In the genomic region with DNA sequence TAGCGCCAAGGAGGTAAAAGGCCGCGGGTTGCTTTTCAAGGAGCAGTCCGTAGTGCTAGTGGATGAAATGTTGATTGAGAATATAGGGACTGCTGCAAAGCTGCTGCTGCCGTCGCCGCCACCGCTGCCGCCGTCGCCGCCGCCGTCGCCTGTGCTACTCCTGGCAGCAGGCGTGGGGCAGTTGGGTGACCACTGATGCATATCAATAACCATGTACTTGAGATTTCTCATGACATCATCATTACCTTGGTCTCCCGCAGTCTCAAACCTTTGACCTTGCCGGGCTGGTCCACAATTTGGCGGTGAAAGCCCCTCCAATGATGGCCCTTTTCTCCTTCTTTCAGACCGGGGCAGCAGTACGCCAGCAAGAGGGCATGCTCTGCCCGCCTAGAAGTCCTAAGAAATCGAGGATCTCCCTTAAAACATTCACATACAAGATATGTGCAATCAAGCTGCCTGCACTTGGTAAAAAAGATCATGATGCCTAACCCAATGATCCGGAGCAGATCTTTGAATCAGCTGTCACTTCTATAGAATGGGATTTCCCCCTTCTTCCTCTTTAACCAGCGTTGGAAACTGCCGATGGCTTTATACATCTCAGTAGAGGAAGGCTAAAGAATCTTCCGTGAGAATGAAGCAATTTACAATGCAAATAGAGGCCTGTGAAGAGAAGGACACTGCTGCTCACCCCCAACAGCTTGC, we compare ENCODE assay signal across 8 mouse cellular contexts.
DNase-seq lines count a peak whose midpoint lies in the region; ATAC-seq lines count a peak whose summit lies in the region.

No protein-coding gene starts in this region.

- no peaks in the 10 kb centered on the region for H3K36me3 ChIP-seq in heart, embryonic 16.5 days (ENCODE audit: control insufficient read depth, insufficient read depth)
- no peaks in the 10 kb centered on the region for H3K36me3 ChIP-seq in embryonic facial prominence, embryonic 14.5 days (ENCODE audit: control insufficient read depth, insufficient read depth, low read length)
- H3K36me3 ChIP-seq in limb, embryonic 13.5 days, result no peaks in the 10 kb centered on the region
- H3K36me3 ChIP-seq in stomach, embryonic 15.5 days, result no peaks in the 10 kb centered on the region

- no peak overlapping the region for H3K27ac ChIP-seq in heart, embryonic 16.5 days (ENCODE audit: low read length)
- H3K27ac ChIP-seq in embryonic facial prominence, embryonic 14.5 days (replicated peaks; ENCODE audit: low read depth, low read length), result no peak overlapping the region; the same call in 1 of the 2 replicates
- no peak overlapping the region for H3K27ac ChIP-seq in limb, embryonic 13.5 days
- H3K27ac ChIP-seq in stomach, embryonic 15.5 days, result no peak overlapping the region

- no peaks in the 10 kb centered on the region for H3K9me3 ChIP-seq in heart, embryonic 16.5 days (replicated peaks; ENCODE audit: control insufficient read depth, low read length)
- H3K9me3 ChIP-seq in embryonic facial prominence, embryonic 14.5 days (ENCODE audit: control insufficient read depth, low read length), result no peaks in the 10 kb centered on the region
- H3K9me3 ChIP-seq in limb, embryonic 13.5 days, result no peaks in the 10 kb centered on the region
- no peaks in the 10 kb centered on the region for H3K9me3 ChIP-seq in stomach, embryonic 15.5 days

- H3K4me3 ChIP-seq in heart, embryonic 16.5 days (ENCODE audit: low read length), result peak overlapping the region; percentile 53
- H3K4me3 ChIP-seq in embryonic facial prominence, embryonic 14.5 days (ENCODE audit: low read depth, low read length), result peak overlapping the region; percentile 21
- no peak overlapping the region for H3K4me3 ChIP-seq in limb, embryonic 13.5 days
- no peak overlapping the region; the same call in 1 of the 2 replicates for H3K4me3 ChIP-seq in stomach, embryonic 15.5 days (replicated peaks)

- no peak for ATAC-seq in heart, embryonic 16.5 days (replicated peaks; ENCODE audit: extremely low read depth, insufficient read depth, low FRiP score)
- no peak for ATAC-seq in embryonic facial prominence, embryonic 14.5 days (ENCODE audit: low read depth)
- no peak for ATAC-seq in limb, embryonic 13.5 days (ENCODE audit: low FRiP score, low read depth)
- no peak for ATAC-seq in stomach, embryonic 15.5 days (ENCODE audit: insufficient read depth, low FRiP score, low read depth)

- H3K27me3 ChIP-seq in heart, embryonic 16.5 days (ENCODE audit: control insufficient read depth, insufficient read depth, low read length), result peaks cover 59% of the 10 kb centered on the region
- peaks cover 87% of the 10 kb centered on the region for H3K27me3 ChIP-seq in embryonic facial prominence, embryonic 14.5 days (replicated peaks; ENCODE audit: control insufficient read depth, insufficient read depth, low read length)
- peaks cover 76% of the 10 kb centered on the region for H3K27me3 ChIP-seq in limb, embryonic 13.5 days
- H3K27me3 ChIP-seq in stomach, embryonic 15.5 days (replicated peaks), result peaks cover 45% of the 10 kb centered on the region

- H3K9ac ChIP-seq in heart, embryonic 16.5 days (ENCODE audit: low read length), result no peak overlapping the region; the same call in 1 of the 2 replicates
- peak overlapping the region; percentile 26; the same call in 1 of the 2 replicates for H3K9ac ChIP-seq in embryonic facial prominence, embryonic 14.5 days (ENCODE audit: low read depth, low read length)
- no peak overlapping the region for H3K9ac ChIP-seq in limb, embryonic 13.5 days
- H3K9ac ChIP-seq in stomach, embryonic 15.5 days, result no peak overlapping the region

- peak overlapping the region; percentile 65 for H3K4me2 ChIP-seq in heart, embryonic 16.5 days (ENCODE audit: low read depth, low read length)
- H3K4me2 ChIP-seq in embryonic facial prominence, embryonic 14.5 days (ENCODE audit: low read depth, low read length), result peak overlapping the region; percentile 41
- peak overlapping the region; percentile 42; the same call in 1 of the 2 replicates for H3K4me2 ChIP-seq in limb, embryonic 13.5 days (replicated peaks)
- peak overlapping the region; percentile 0; the same call in 1 of the 2 replicates for H3K4me2 ChIP-seq in stomach, embryonic 15.5 days

- peaks cover 7% of the 10 kb centered on the region for H3K4me1 ChIP-seq in heart, embryonic 16.5 days (ENCODE audit: control insufficient read depth, insufficient read depth, low read length)
- no peaks in the 10 kb centered on the region for H3K4me1 ChIP-seq in embryonic facial prominence, embryonic 14.5 days (ENCODE audit: control insufficient read depth, insufficient read depth, low read length)
- peaks cover 12% of the 10 kb centered on the region for H3K4me1 ChIP-seq in limb, embryonic 13.5 days
- no peaks in the 10 kb centered on the region; the same call in 1 of the 2 replicates for H3K4me1 ChIP-seq in stomach, embryonic 15.5 days

- WGBS in heart, embryonic 16.5 days, result 1% methylated on average over 27 of the region's 27 CpGs
- WGBS in embryonic facial prominence, embryonic 14.5 days, result under 1% methylated on average over 27 of the region's 27 CpGs
- 1% methylated on average over 27 of the region's 27 CpGs for WGBS in limb, embryonic 13.5 days
- WGBS in stomach, embryonic 15.5 days, result under 1% methylated on average over 27 of the region's 27 CpGs

- DNase-seq in heart, adult 8-10 months (ENCODE audit: low spot score), result no peak
- DNase-seq in R1 (ENCODE audit: low read depth, low spot score), result peak; percentile 42
- no peak for DNase-seq in embryonic facial prominence, embryonic 14.5 days (ENCODE audit: low spot score)
- DNase-seq in urinary bladder, postnatal 14 days (ENCODE audit: low spot score), result no peak
- no peak for DNase-seq in ovary, postnatal 36 days (ENCODE audit: low spot score)

Comparison
In these comparisons a context has a peak if more than half of its experiments do, and no peak if none do; other contexts are left out.
1. H3K4me2 ChIP-seq: peak in every context shown above with its lines; median percentile 65 in heart, embryonic 16.5 days; 42 in limb, embryonic 13.5 days; 41 in embryonic facial prominence, embryonic 14.5 days; 0 in stomach, embryonic 15.5 days.
2. H3K4me3 ChIP-seq: peak in heart, embryonic 16.5 days (single experiment) and embryonic facial prominence, embryonic 14.5 days (single experiment); none in limb, embryonic 13.5 days (single experiment) and stomach, embryonic 15.5 days (single experiment).